Mouse (Mus musculus) midbrain, embryonic 11.5 days (tissue): ENCODE results near the gene Bdh1. TPM values are rescaled to one million over a fixed set of nuclear protein-coding genes. Genes with fewer than 3 reads are reported as not detected.

Experiments
- ATAC-seq: fragments of 200-750 bp; cut with Nextera tagmentation; 2 replicates; pipeline ENCODE4 v1.8.0; 2017; ENCODE audit warnings: moderate TSS enrichment, moderate library complexity; ENCODE audit not compliant: low FRiP score
- DNase-seq: peaks from one replicate; pipeline ENCODE4 v3.0.0; 2015; ENCODE audit warnings: low spot score; ENCODE audit errors: missing footprints
- H3K27ac ChIP-seq: fragments of 300-500 bp; sonication (generic); 2 replicates; pipeline ENCODE4 v1.5.1; 2014; ENCODE audit warnings: low read depth, low read length
- H3K27me3 ChIP-seq: fragments of 300-500 bp; sonication (generic); 2 replicates; pipeline ENCODE4 v1.6.1; 2014; ENCODE audit warnings: mild to moderate bottlenecking, low read length, moderate library complexity, mixed read lengths; ENCODE audit not compliant: control insufficient read depth, insufficient read depth
- H3K36me3 ChIP-seq: fragments of 300-500 bp; sonication (generic); 2 replicates; pipeline ENCODE4 v1.6.1; 2014; ENCODE audit warnings: mild to moderate bottlenecking, low read length, moderate library complexity, mixed read lengths; ENCODE audit not compliant: control insufficient read depth, insufficient read depth
- H3K4me1 ChIP-seq: fragments of 300-500 bp; sonication (generic); 2 replicates; pipeline ENCODE4 v1.6.1; 2014; ENCODE audit warnings: low read length; ENCODE audit not compliant: control insufficient read depth, insufficient read depth
- H3K4me2 ChIP-seq: fragments of 300-500 bp; sonication (generic); 2 replicates; pipeline ENCODE4 v1.6.1; 2014; ENCODE audit warnings: mild to moderate bottlenecking, moderate library complexity
- H3K4me3 ChIP-seq: fragments of 300-500 bp; sonication (generic); 2 replicates; pipeline ENCODE4 v1.5.1; 2014; ENCODE audit warnings: low read depth, low read length
- H3K9ac ChIP-seq: fragments of 300-500 bp; sonication (generic); 2 replicates; pipeline ENCODE4 v1.6.1; 2014; ENCODE audit warnings: low read length
- H3K9me3 ChIP-seq: fragments of 300-500 bp; sonication (generic); 2 replicates; pipeline ENCODE4 v1.6.1; 2016; ENCODE audit warnings: low read length; ENCODE audit not compliant: control insufficient read depth
- WGBS: fragments of 180-500 bp; shearing (Covaris S2); extraction: QIAGEN DNeasy Blood & Tissue Kit; methylation state at CpG from one replicate; pipeline ENCODE4 v1.1.7; 2014; 5-methylcytosine and 5-hydroxymethylcytosine counted together
- polyA plus RNA-seq: library from polyadenylated mRNA; unstranded; fragments of >200 nt; fragmentation: Nextera tagmentation; extraction: Ambion mirVana; gene quantifications from 2 replicates; pipeline ENCODE4 v1.2.1, GENCODE M21; 2014

Bdh1 gene
- polyA plus RNA-seq, 1 experiment from 2014 or later: 19.0 TPM

DNA sequence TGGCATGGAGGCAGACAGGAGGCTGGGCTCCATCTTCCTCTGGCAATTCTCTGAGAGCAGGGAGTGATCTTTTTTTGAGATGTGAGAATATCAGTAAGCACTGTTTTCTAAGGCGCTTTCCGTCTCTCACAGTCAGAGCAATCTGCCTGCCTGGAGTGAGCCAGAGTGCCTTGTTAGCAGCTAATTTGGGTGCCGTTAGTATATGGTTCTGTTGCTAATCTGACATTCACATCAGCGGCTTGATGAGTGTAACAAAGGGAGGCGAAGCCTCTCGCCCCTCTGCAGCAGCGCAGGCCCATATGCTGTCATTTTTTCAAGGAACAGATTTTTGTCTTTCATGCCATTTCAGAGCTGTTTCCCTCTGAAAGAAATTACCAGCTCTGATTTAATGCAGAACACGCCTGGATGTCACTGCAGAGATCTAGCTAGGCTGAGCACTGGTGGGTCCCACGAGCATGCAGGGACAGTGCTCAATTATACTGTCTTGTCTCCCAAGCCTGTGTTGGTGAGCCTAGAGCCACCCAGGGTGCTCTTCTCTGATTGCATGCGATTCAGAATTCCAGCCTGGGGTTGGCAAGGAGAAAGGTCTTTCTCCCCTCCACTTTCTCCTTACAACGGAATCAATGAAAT is 77.7 kb downstream of the Bdh1 start:
- no peak overlapping the region for H3K27ac ChIP-seq

DNA sequence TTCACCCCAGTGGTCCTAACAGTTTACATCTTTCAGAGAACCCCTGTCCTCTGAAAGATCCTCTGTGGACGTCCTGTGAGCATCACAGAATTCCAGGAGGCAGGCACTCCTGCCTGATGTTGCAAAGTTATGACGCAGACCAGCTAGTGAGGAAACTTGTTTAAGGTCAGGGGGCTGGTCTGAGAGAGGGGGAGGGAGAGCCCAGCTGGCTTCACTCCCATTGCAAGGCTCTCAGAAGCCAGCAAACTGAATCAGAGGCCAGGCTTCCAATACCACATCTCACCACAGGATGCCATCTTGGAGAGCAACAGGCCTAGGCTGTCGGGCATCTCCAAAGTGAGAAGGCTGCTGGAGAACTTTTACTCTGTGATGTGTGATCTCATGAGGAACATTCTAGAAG is 78.5 kb downstream of the Bdh1 start:
- no peaks in the 10 kb centered on the region for H3K4me1 ChIP-seq
- H3K4me3 ChIP-seq: no peak overlapping the region
- no peak for ATAC-seq
- no peak for DNase-seq
- H3K27me3 ChIP-seq: no peaks in the 10 kb centered on the region
- no peaks in the 10 kb centered on the region for H3K9me3 ChIP-seq
- no peaks in the 10 kb centered on the region for H3K36me3 ChIP-seq
- H3K9ac ChIP-seq: no peak overlapping the region
- no peak overlapping the region for H3K27ac ChIP-seq
- H3K4me2 ChIP-seq: no peak overlapping the region
- 71% methylated on average over 3 of the region's 3 CpGs for WGBS

More for the DNA sequence above, 77.7 kb downstream of the Bdh1 start:
- Histone ChIP-seq H3K9me3 (no peaks in the 10 kb centered on the region), H3K9ac (no peak overlapping the region), H3K4me1 (no peaks in the 10 kb centered on the region), H3K4me3 (no peak overlapping the region), H3K27me3 (no peaks in the 10 kb centered on the region), H3K4me2 (no peak overlapping the region), H3K36me3 (no peaks in the 10 kb centered on the region)
- DNase-seq (no peak), ATAC-seq (no peak)
- WGBS: 76% methylated on average over 11 of the region's 11 CpGs

DNA sequence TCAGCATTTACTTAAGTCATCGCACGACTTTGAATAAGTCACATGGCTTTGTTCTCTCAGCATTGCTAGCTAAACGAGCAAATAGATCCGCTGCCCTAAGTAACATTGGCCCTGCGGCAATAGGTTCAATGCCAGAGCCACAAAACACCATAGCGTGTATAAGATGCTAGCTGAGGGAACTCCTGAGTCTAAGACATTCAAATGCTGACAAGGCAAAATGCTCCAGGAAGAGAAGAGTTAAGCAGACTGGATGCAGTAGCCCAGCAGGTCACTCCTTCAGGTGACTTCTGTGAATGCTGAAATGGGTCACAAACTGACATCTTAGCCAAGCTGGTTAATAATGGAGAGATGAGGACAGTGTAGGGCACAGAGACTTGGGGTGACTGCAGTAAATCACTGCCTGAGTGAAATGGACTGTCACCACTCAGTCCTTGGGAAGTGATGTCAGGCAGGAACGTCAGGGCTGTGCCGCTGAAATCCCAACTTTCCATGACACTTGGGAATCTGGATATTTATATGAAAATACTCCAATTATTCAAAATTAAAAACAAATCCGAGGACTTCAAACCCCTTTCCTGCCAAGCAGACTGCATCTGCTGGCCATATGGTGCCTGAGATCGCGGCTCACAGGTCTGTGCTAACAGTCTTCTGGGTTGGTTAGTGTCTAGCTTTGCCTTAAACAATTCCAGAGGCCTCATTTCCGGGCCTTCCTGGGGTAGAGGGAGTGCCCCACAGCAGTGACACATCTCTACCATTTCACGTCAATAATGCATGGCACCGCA is 79.1 kb downstream of the Bdh1 start:
- H3K9ac ChIP-seq: no peak overlapping the region
- 76% methylated on average over 14 of the region's 14 CpGs for WGBS
- DNase-seq (no peak), ATAC-seq (no peak)
- no peak overlapping the region for H3K4me3 ChIP-seq
- no peaks in the 10 kb centered on the region for H3K4me1 ChIP-seq
- H3K4me2 ChIP-seq: no peak overlapping the region
- no peak overlapping the region for H3K27ac ChIP-seq
- no peaks in the 10 kb centered on the region for H3K36me3 ChIP-seq
- H3K27me3 ChIP-seq: no peaks in the 10 kb centered on the region
- no peaks in the 10 kb centered on the region for H3K9me3 ChIP-seq

DNA sequence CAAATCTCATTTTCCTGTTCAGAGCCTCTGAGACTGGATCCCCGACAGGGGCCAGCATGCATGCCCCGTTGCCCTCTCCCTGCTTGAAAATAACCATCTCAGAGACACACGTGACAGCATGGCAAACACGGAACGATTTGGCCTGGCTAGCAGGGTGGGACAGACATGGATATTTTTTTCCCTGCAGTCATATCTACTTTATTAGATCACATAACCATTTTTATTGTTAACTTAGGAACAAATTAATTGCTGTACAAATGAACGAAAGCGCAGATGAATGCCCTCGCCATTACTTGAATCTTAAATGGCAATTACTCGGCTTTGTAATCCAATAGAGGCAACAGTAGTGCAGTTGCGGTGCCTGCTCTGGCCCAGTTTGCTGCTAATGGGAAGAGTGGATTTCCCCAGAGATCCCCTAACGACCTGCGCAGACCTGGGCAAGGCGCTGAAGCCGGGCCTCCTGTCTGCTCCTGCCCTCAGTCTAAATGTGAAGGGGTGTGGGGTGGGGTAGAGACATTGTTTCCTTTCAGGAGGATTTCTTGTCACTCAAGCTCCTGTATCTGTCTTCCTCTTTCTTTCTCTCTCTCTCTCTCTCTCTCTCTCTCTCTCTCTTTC is 79.8 kb downstream of the Bdh1 start:
- no peaks in the 10 kb centered on the region for H3K27me3 ChIP-seq

DNA sequence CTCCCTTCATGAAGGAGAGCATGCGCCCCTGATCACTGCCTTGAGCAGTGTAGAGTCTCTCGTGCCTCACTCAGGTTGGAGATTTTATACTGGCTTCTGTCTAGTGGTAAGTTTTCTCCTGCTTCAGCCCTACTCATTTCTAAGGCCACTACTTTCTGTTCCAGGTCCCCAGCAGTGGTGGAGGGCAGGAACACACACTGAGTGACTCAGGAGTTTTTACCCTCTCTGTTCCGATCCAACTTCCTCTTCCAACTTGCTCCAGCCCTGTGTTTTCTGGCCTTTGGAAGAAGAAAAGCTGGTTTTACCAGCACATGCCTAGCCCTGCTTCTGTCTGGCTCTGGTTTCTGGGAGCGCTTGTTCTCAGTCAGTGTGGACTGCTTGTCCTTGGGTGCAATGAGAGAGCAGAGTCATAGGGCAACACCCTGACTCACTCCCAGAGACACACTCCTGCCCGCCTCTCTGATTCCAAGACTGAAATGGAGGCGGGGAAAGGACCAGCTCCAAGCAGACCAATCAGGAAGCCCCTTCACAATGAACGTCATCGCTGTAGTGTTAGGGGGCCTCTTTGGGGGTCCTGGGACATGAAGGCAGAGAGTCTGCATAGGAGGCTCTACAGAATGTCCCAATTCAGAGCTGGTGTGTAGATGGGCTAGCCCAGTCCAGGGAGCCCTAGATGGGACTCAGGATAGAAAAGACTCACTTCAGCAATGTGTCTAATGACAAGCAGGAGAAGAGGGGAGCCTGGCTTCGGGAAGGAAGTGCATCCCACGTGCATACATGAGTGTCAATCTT is 84.8 kb downstream of the Bdh1 start:
- Histone ChIP-seq H3K4me3 (no peak overlapping the region), H3K9ac (no peak overlapping the region), H3K27me3 (no peaks in the 10 kb centered on the region; the same call in 1 of the 2 replicates), H3K36me3 (no peaks in the 10 kb centered on the region), H3K4me1 (peaks cover 14% of the 10 kb centered on the region), H3K4me2 (no peak overlapping the region), H3K9me3 (no peaks in the 10 kb centered on the region), H3K27ac (no peak overlapping the region)
- DNase-seq (no peak), ATAC-seq (no peak)
- WGBS: 48% methylated on average over 10 of the region's 10 CpGs

More for the DNA sequence above, 79.8 kb downstream of the Bdh1 start:
- Histone ChIP-seq H3K4me2 (no peak overlapping the region), H3K36me3 (no peaks in the 10 kb centered on the region), H3K4me3 (no peak overlapping the region), H3K27ac (no peak overlapping the region), H3K4me1 (no peaks in the 10 kb centered on the region), H3K9me3 (no peaks in the 10 kb centered on the region), H3K9ac (no peak overlapping the region)
- DNase-seq (no peak), ATAC-seq (no peak)
- 66% methylated on average over 14 of the region's 14 CpGs for WGBS

DNA sequence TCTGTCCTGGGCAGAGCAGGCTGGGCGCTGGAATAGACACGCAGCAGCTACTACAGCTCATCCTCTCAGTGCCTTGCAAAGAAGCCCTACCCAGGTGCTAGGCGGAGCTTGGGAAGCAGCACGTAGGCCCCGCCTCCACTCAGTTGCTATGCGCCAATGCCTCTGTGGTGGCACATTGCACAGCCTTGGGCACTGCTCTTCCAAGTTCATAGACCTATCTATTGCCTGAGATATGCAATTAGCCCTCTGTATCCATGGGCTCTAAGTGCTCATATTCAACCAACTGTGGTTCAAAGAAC is 85.3 kb downstream of the Bdh1 start:
- DNase-seq: no peak
- no peaks in the 10 kb centered on the region; the same call in 1 of the 2 replicates for H3K27me3 ChIP-seq
- no peak overlapping the region for H3K9ac ChIP-seq
- no peak overlapping the region for H3K4me2 ChIP-seq
- no peak overlapping the region for H3K4me3 ChIP-seq
- H3K4me1 ChIP-seq: peaks cover 14% of the 10 kb centered on the region
- no peaks in the 10 kb centered on the region for H3K9me3 ChIP-seq
- WGBS: 16% methylated on average over 6 of the region's 6 CpGs
- no peak for ATAC-seq
- no peak overlapping the region for H3K27ac ChIP-seq
- H3K36me3 ChIP-seq: no peaks in the 10 kb centered on the region

DNA sequence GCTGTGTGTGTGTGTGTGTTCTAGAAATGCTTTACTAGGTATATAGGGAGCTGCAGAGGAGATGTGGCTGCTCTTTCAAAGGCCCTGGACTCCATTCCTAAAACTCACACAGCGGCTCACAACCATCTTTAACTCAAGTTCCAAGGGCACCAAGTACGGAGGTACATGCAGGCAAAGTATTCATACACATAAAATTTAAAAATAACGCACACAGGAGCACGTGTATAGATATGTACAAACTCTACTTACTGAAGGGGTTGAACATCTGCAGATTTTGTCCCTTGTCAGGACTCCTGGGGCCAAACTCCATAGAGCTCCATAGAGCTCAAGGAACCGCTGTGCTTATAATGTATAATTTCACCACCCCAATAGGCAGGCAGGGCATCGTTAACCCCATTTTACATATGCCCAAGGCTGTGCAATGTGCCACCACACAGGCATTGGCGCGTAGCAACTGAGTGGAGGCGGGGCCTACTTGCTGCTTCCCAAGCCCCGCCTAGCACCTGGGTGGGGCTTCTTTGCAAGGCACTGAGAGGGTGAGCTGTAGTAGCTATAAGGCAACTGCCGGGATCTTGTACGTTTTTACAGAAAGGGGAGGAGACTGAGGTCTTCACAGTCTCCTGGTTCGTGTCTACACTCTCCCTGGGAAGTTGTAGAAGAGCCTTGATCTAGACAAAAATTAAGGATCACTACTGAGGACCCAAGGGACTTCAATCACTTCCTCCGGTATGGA is 85.9 kb downstream of the Bdh1 start:
- no peaks in the 10 kb centered on the region for H3K9me3 ChIP-seq
- H3K36me3 ChIP-seq: no peaks in the 10 kb centered on the region
- peak; percentile 87 for DNase-seq
- 21% methylated on average over 14 of the region's 14 CpGs for WGBS
- no peak overlapping the region for H3K4me3 ChIP-seq
- H3K9ac ChIP-seq: no peak overlapping the region
- no peaks in the 10 kb centered on the region; the same call in 1 of the 2 replicates for H3K27me3 ChIP-seq
- H3K4me1 ChIP-seq: peaks cover 14% of the 10 kb centered on the region
- ATAC-seq: peak; percentile 47; the same call in 1 of the 2 replicates
- no peak overlapping the region for H3K27ac ChIP-seq
- peak overlapping the region; percentile 14; the same call in 1 of the 2 replicates for H3K4me2 ChIP-seq
